Mouse (Mus musculus): ENCODE results near the gene Acot12. TPM values are rescaled to one million over a fixed set of nuclear protein-coding genes. Genes with fewer than 3 reads are reported as not detected.
A peak's percentile ranks its signal among the peaks of the same experiment; 100 is the strongest.

The Acot12 gene
- polyA plus RNA-seq, 1 experiment from 2014 or later: 4.7 TPM

GRCm38 (mm10) chr13:91796916-91797315 is 55.6 kb downstream of the Acot12 start:
- H3K36me3 ChIP-seq (replicated peaks): peaks cover 68% of the 10 kb centered on the region
- no peaks in the 10 kb centered on the region for H3K27me3 ChIP-seq
- no peak for ATAC-seq (ENCODE audit: insufficient read depth)
- H3K4me2 ChIP-seq: no peak overlapping the region
- H3K27ac ChIP-seq (replicated peaks): no peak overlapping the region
- H3K4me3 ChIP-seq (replicated peaks): no peak overlapping the region
- no peak overlapping the region for H3K9ac ChIP-seq
- no peaks in the 10 kb centered on the region for H3K4me1 ChIP-seq (replicated peaks)
- 82% methylated on average over 6 of the region's 6 CpGs for WGBS (ENCODE audit: insufficient replicate concordance)
- no peaks in the 10 kb centered on the region for H3K9me3 ChIP-seq (replicated peaks)

- no peaks in the 10 kb centered on the region for H3K9me3 ChIP-seq (replicated peaks)
- no peak overlapping the region for H3K9ac ChIP-seq
- no peaks in the 10 kb centered on the region for H3K4me1 ChIP-seq (replicated peaks)
- H3K4me2 ChIP-seq: no peak overlapping the region
- no peak overlapping the region for H3K27ac ChIP-seq (replicated peaks)
- peaks cover 68% of the 10 kb centered on the region for H3K36me3 ChIP-seq (replicated peaks)
- 84% methylated on average over 10 of the region's 10 CpGs for WGBS (ENCODE audit: insufficient replicate concordance)
- H3K4me3 ChIP-seq (replicated peaks): no peak overlapping the region
- H3K27me3 ChIP-seq: no peaks in the 10 kb centered on the region
- no peak for ATAC-seq (ENCODE audit: insufficient read depth)
Observed at GRCm38 (mm10) chr13:91797442-91797841, 56.1 kb downstream of the Acot12 start.

GRCm38 (mm10) chr13:91801726-91802125 is 60.4 kb downstream of the Acot12 start:
- H3K9me3 ChIP-seq (replicated peaks): no peaks in the 10 kb centered on the region
- H3K4me3 ChIP-seq (replicated peaks): no peak overlapping the region
- 57% methylated on average over 5 of the region's 5 CpGs for WGBS (ENCODE audit: insufficient replicate concordance)
- H3K27me3 ChIP-seq: no peaks in the 10 kb centered on the region
- H3K4me1 ChIP-seq (replicated peaks): peaks cover 5% of the 10 kb centered on the region
- H3K4me2 ChIP-seq: no peak overlapping the region
- peaks cover 65% of the 10 kb centered on the region for H3K36me3 ChIP-seq (replicated peaks)
- no peak overlapping the region for H3K27ac ChIP-seq (replicated peaks)
- no peak overlapping the region for H3K9ac ChIP-seq
- ATAC-seq (ENCODE audit: insufficient read depth): no peak

GRCm38 (mm10) chr13:91807155-91807839 is 66.0 kb downstream of the Acot12 start, which contains the start of gene Zcchc9:
Gene Zcchc9, minus strand, starts transcription at chr13:91807705.
- Histone ChIP-seq H3K9ac (peak within 1 kb of the TSS; percentile 91), H3K4me3 (replicated peaks) (peak within 1 kb of the TSS; percentile 97), H3K4me1 (replicated peaks) (peaks cover 11% of the 10 kb centered on the region), H3K4me2 (peak within 1 kb of the TSS; percentile 65), H3K27me3 (no peaks in the 10 kb centered on the region), H3K9me3 (replicated peaks) (no peaks in the 10 kb centered on the region), H3K36me3 (replicated peaks) (peaks cover 16% of the 10 kb centered on the region), H3K27ac (replicated peaks) (peak within 1 kb of the TSS; percentile 92)
- peak; percentile 95 for ATAC-seq (ENCODE audit: insufficient read depth)
- WGBS (ENCODE audit: insufficient replicate concordance): under 1% methylated on average over 50 of the region's 50 CpGs

GRCm38 (mm10) chr13:91807874-91808575 is 66.7 kb downstream of the Acot12 start:
- 31% methylated on average over 20 of the region's 20 CpGs for WGBS (ENCODE audit: insufficient replicate concordance)
- H3K36me3 ChIP-seq (replicated peaks): peaks cover 16% of the 10 kb centered on the region
- peak overlapping the region; percentile 92 for H3K27ac ChIP-seq (replicated peaks)
- peak overlapping the region; percentile 97 for H3K4me3 ChIP-seq (replicated peaks)
- no peak for ATAC-seq (ENCODE audit: insufficient read depth)
- H3K9me3 ChIP-seq (replicated peaks): no peaks in the 10 kb centered on the region
- peaks cover 11% of the 10 kb centered on the region for H3K4me1 ChIP-seq (replicated peaks)
- peak overlapping the region; percentile 91 for H3K9ac ChIP-seq
- peak overlapping the region; percentile 65 for H3K4me2 ChIP-seq
- H3K27me3 ChIP-seq: no peaks in the 10 kb centered on the region

GRCm38 (mm10) chr13:91809476-91809875 is 68.2 kb downstream of the Acot12 start:
- no peaks in the 10 kb centered on the region for H3K27me3 ChIP-seq
- 31% methylated on average over 2 of the region's 2 CpGs for WGBS (ENCODE audit: insufficient replicate concordance)
- H3K9ac ChIP-seq: no peak overlapping the region
- peaks cover 12% of the 10 kb centered on the region for H3K36me3 ChIP-seq (replicated peaks)
- H3K4me2 ChIP-seq: no peak overlapping the region
- H3K9me3 ChIP-seq (replicated peaks): no peaks in the 10 kb centered on the region
- no peak for ATAC-seq (ENCODE audit: insufficient read depth)
- H3K4me3 ChIP-seq (replicated peaks): no peak overlapping the region
- no peak overlapping the region for H3K27ac ChIP-seq (replicated peaks)
- peaks cover 11% of the 10 kb centered on the region for H3K4me1 ChIP-seq (replicated peaks)

GRCm38 (mm10) chr13:91814670-91815069 is 73.4 kb downstream of the Acot12 start:
- no peak overlapping the region for H3K27ac ChIP-seq (replicated peaks)
- ATAC-seq (ENCODE audit: insufficient read depth): no peak
- no peak overlapping the region for H3K9ac ChIP-seq
- no peak overlapping the region for H3K4me3 ChIP-seq (replicated peaks)
- no peak overlapping the region for H3K4me2 ChIP-seq
- no peaks in the 10 kb centered on the region for H3K27me3 ChIP-seq
- no peaks in the 10 kb centered on the region for H3K9me3 ChIP-seq (replicated peaks)
- no peaks in the 10 kb centered on the region for H3K4me1 ChIP-seq (replicated peaks)
- WGBS (ENCODE audit: insufficient replicate concordance): 49% methylated on average over 5 of the region's 5 CpGs
- no peaks in the 10 kb centered on the region for H3K36me3 ChIP-seq (replicated peaks)

GRCm38 (mm10) chr13:91823735-91824134 is 82.4 kb downstream of the Acot12 start:
- Histone ChIP-seq H3K9ac (no peak overlapping the region), H3K27ac (replicated peaks) (no peak overlapping the region), H3K36me3 (replicated peaks) (no peaks in the 10 kb centered on the region), H3K4me3 (replicated peaks) (no peak overlapping the region), H3K27me3 (no peaks in the 10 kb centered on the region), H3K4me1 (replicated peaks) (no peaks in the 10 kb centered on the region), H3K4me2 (no peak overlapping the region), H3K9me3 (replicated peaks) (no peaks in the 10 kb centered on the region)
- WGBS (ENCODE audit: insufficient replicate concordance): 58% methylated on average over 6 of the region's 6 CpGs
- no peak for ATAC-seq (ENCODE audit: insufficient read depth)

GRCm38 (mm10) chr13:91824845-91825550 is 83.7 kb downstream of the Acot12 start:
- H3K9me3 ChIP-seq (replicated peaks): no peaks in the 10 kb centered on the region
- H3K9ac ChIP-seq: no peak overlapping the region
- H3K27ac ChIP-seq (replicated peaks): no peak overlapping the region
- ATAC-seq (ENCODE audit: insufficient read depth): no peak
- WGBS (ENCODE audit: insufficient replicate concordance): 54% methylated on average over 4 of the region's 4 CpGs
- H3K27me3 ChIP-seq: no peaks in the 10 kb centered on the region
- no peaks in the 10 kb centered on the region for H3K4me1 ChIP-seq (replicated peaks)
- no peak overlapping the region for H3K4me2 ChIP-seq
- H3K4me3 ChIP-seq (replicated peaks): no peak overlapping the region
- no peaks in the 10 kb centered on the region for H3K36me3 ChIP-seq (replicated peaks)

GRCm38 (mm10) chr13:91826066-91826465 is 84.8 kb downstream of the Acot12 start:
- ATAC-seq (ENCODE audit: insufficient read depth): no peak
- Histone ChIP-seq H3K27me3 (no peaks in the 10 kb centered on the region), H3K27ac (replicated peaks) (no peak overlapping the region), H3K4me2 (no peak overlapping the region), H3K36me3 (replicated peaks) (no peaks in the 10 kb centered on the region), H3K9me3 (replicated peaks) (no peaks in the 10 kb centered on the region), H3K4me1 (replicated peaks) (no peaks in the 10 kb centered on the region), H3K4me3 (replicated peaks) (no peak overlapping the region), H3K9ac (no peak overlapping the region)
- 66% methylated on average over 2 of the region's 2 CpGs for WGBS (ENCODE audit: insufficient replicate concordance)

- no peaks in the 10 kb centered on the region for H3K4me1 ChIP-seq (replicated peaks)
- no peak overlapping the region for H3K4me3 ChIP-seq (replicated peaks)
- H3K9ac ChIP-seq: no peak overlapping the region
- no peak overlapping the region for H3K27ac ChIP-seq (replicated peaks)
- ATAC-seq (ENCODE audit: insufficient read depth): no peak
- no peaks in the 10 kb centered on the region for H3K9me3 ChIP-seq (replicated peaks)
- no peak overlapping the region for H3K4me2 ChIP-seq
- H3K27me3 ChIP-seq: no peaks in the 10 kb centered on the region
- no peaks in the 10 kb centered on the region for H3K36me3 ChIP-seq (replicated peaks)
Observed at GRCm38 (mm10) chr13:91827876-91828275, 86.6 kb downstream of the Acot12 start.
